Comparison of ENCODE assay signal across 7 mouse cellular contexts in the genomic region with DNA sequence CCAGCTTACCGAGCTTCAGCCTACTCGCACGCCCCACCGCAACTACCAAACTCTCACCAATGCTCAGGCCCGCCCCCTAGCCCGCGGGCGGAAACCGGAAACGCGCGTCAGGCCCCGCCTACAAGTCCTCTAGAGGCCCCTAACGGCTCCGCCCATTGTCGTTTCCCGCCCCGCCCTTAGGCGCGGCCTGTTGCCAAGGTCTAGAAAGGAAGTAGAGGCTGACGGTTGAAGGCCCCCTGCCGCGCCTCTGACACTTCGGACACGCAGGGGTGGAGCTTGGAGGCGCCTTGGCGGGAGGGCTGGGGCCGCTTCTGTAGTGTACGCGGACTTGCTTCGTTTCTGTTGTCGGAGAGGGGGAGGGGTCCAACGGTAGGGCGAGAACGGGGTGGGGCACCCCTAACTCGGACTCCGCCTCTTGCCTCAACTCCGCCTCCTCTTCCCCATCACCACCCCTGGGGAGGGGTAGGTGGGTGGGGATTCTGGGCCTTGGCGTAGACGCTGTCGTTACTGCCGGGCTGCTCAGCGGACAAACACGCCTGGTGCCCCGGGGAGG. TPM values are rescaled to one million over a fixed set of nuclear protein-coding genes. Genes with fewer than 3 reads are reported as not detected.
DNase-seq lines count a peak whose midpoint lies in the region; ATAC-seq lines count a peak whose summit lies in the region.

Gene Bcap31, minus strand, starts transcription at position 67 of the 553 bp plus-strand sequence.
Gene Abcd1, plus strand, starts transcription at position 489 of the 553 bp plus-strand sequence.

- H3K9ac ChIP-seq in embryonic facial prominence, embryonic 11.5 days (replicated peaks; ENCODE audit: low read length), result peak within 1 kb of the TSS; percentile 60
- H3K9ac ChIP-seq in limb, embryonic 11.5 days (ENCODE audit: low read length), result peak within 1 kb of the TSS; percentile 67
- peak within 1 kb of the TSS; percentile 46 for H3K9ac ChIP-seq in midbrain, embryonic 14.5 days (replicated peaks; ENCODE audit: low read length)

- H3K4me3 ChIP-seq in embryonic facial prominence, embryonic 11.5 days (ENCODE audit: low read depth, low read length), result peak within 1 kb of the TSS; percentile 52
- H3K4me3 ChIP-seq in limb, embryonic 11.5 days (ENCODE audit: low read depth, low read length), result peak within 1 kb of the TSS; percentile 46
- peak within 1 kb of the TSS; percentile 46 for H3K4me3 ChIP-seq in midbrain, embryonic 14.5 days (replicated peaks; ENCODE audit: low read depth, low read length)

- H3K4me1 ChIP-seq in embryonic facial prominence, embryonic 11.5 days (ENCODE audit: control insufficient read depth, insufficient read depth, low read length), result no peaks in the 10 kb centered on the region
- peaks cover 6% of the 10 kb centered on the region; the same call in 1 of the 2 replicates for H3K4me1 ChIP-seq in limb, embryonic 11.5 days (ENCODE audit: control insufficient read depth, insufficient read depth, low read length)
- H3K4me1 ChIP-seq in midbrain, embryonic 14.5 days (ENCODE audit: control insufficient read depth, insufficient read depth, low read length), result 0 out of 2 replicates have a peak, but pooled peaks cover 9% of the 10 kb centered on the region

- ATAC-seq in embryonic facial prominence, embryonic 11.5 days (replicated peaks; ENCODE audit: insufficient number of reproducible peaks, low FRiP score, low TSS enrichment, low read depth), result peak; percentile 90
- ATAC-seq in limb, embryonic 11.5 days (ENCODE audit: insufficient number of reproducible peaks, low FRiP score, low TSS enrichment, low read depth), result peak; percentile 95
- ATAC-seq in midbrain, embryonic 14.5 days (ENCODE audit: low FRiP score, low TSS enrichment), result peak; percentile 94

- H3K9me3 ChIP-seq in embryonic facial prominence, embryonic 11.5 days (replicated peaks; ENCODE audit: control insufficient read depth, low read length), result no peaks in the 10 kb centered on the region
- H3K9me3 ChIP-seq in limb, embryonic 11.5 days (ENCODE audit: control insufficient read depth, low read length), result no peaks in the 10 kb centered on the region
- no peaks in the 10 kb centered on the region for H3K9me3 ChIP-seq in midbrain, embryonic 14.5 days (ENCODE audit: control insufficient read depth, low read length)

- WGBS in embryonic facial prominence, embryonic 11.5 days, result 28% methylated on average over 37 of the region's 45 CpGs
- WGBS in limb, embryonic 11.5 days, result 20% methylated on average over 45 of the region's 45 CpGs
- WGBS in midbrain, embryonic 14.5 days, result 25% methylated on average over 39 of the region's 45 CpGs

- H3K27me3 ChIP-seq in embryonic facial prominence, embryonic 11.5 days (ENCODE audit: control insufficient read depth, insufficient read depth, low read length), result no peaks in the 10 kb centered on the region; the same call in 1 of the 2 replicates
- H3K27me3 ChIP-seq in limb, embryonic 11.5 days (ENCODE audit: control insufficient read depth, insufficient read depth, low read length), result no peaks in the 10 kb centered on the region
- no peaks in the 10 kb centered on the region for H3K27me3 ChIP-seq in midbrain, embryonic 14.5 days (ENCODE audit: control insufficient read depth, insufficient read depth, low read length)

- H3K4me2 ChIP-seq in embryonic facial prominence, embryonic 11.5 days (ENCODE audit: low read depth, low read length), result peak within 1 kb of the TSS; percentile 59
- peak within 1 kb of the TSS; percentile 56 for H3K4me2 ChIP-seq in limb, embryonic 11.5 days (ENCODE audit: low read depth, severe bottlenecking)
- H3K4me2 ChIP-seq in midbrain, embryonic 14.5 days (ENCODE audit: low read length), result peak within 1 kb of the TSS; percentile 64

- DNase-seq in adrenal gland, postnatal 14 days, result peak; percentile 95
- peak; percentile 94 for DNase-seq in embryonic facial prominence, embryonic 11.5 days (ENCODE audit: low spot score)
- peak; percentile 100 for DNase-seq in heart, adult 11 months
- DNase-seq in kidney, adult 18-20 months, result peak; percentile 95
- DNase-seq in limb, embryonic 11.5 days (ENCODE audit: low spot score), result peak; percentile 93
- peak; percentile 93 for DNase-seq in midbrain, embryonic 14.5 days
- peak; percentile 93 to 94 for DNase-seq in spleen, adult 18-20 months

- peak within 1 kb of the TSS; percentile 56; the same call in 1 of the 2 replicates for H3K27ac ChIP-seq in embryonic facial prominence, embryonic 11.5 days (replicated peaks; ENCODE audit: low read depth, low read length)
- H3K27ac ChIP-seq in limb, embryonic 11.5 days (replicated peaks; ENCODE audit: low read depth, low read length), result peak within 1 kb of the TSS; percentile 62; the same call in 1 of the 2 replicates
- peak within 1 kb of the TSS; percentile 77 for H3K27ac ChIP-seq in midbrain, embryonic 14.5 days (replicated peaks; ENCODE audit: low read depth, low read length)

- no peaks in the 10 kb centered on the region for H3K36me3 ChIP-seq in embryonic facial prominence, embryonic 11.5 days (replicated peaks; ENCODE audit: control insufficient read depth, insufficient read depth, low read depth, low read length)
- no peaks in the 10 kb centered on the region for H3K36me3 ChIP-seq in limb, embryonic 11.5 days (ENCODE audit: control insufficient read depth, insufficient read depth, low read length)
- no peaks in the 10 kb centered on the region for H3K36me3 ChIP-seq in midbrain, embryonic 14.5 days (ENCODE audit: control insufficient read depth, insufficient read depth, low read length)

RNA-seq across cellular contexts. Expression of gene Bcap31, which starts in this region (rescaled TPM):
- 208 and 230 TPM in 2 replicates for total RNA-seq in adrenal gland, postnatal 14 days (2021)
- polyA plus RNA-seq in embryonic facial prominence, embryonic 11.5 days (2014; fragmentation: Nextera tagmentation; extraction: Ambion mirVana), result 159 and 172 TPM in 2 replicates
- polyA plus RNA-seq in limb, embryonic 11.5 days (2014; fragmentation: Nextera tagmentation; extraction: Ambion mirVana), result 162 and 164 TPM in 2 replicates
- polyA plus RNA-seq in midbrain, embryonic 14.5 days (2014; fragmentation: Nextera tagmentation; extraction: Ambion mirVana), result 106 and 116 TPM in 2 replicates

RNA-seq across cellular contexts. Expression of gene Abcd1, which starts in this region (rescaled TPM):
- total RNA-seq in adrenal gland, postnatal 14 days (2021), result 28.3 and 30.6 TPM in 2 replicates
- 8.0 and 8.3 TPM in 2 replicates for polyA plus RNA-seq in embryonic facial prominence, embryonic 11.5 days (2014; fragmentation: Nextera tagmentation; extraction: Ambion mirVana)
- 8.5 and 10.0 TPM in 2 replicates for polyA plus RNA-seq in limb, embryonic 11.5 days (2014; fragmentation: Nextera tagmentation; extraction: Ambion mirVana)
- 7.1 and 8.7 TPM in 2 replicates for polyA plus RNA-seq in midbrain, embryonic 14.5 days (2014; fragmentation: Nextera tagmentation; extraction: Ambion mirVana)

Comparison
In these comparisons a context has a peak if more than half of its experiments do, and no peak if none do; other contexts are left out.
1. Peak in every context shown above with its lines: DNase-seq, ATAC-seq, H3K4me3 ChIP-seq and H3K27ac ChIP-seq.